Mouse (Mus musculus) G1E (cell line): Measurements from ENCODE around the gene Pdcd7.

Experiments used
- CTCF ChIP-seq: IDR thresholded peaks from 2 replicates; pipeline ENCODE4 v1.5.1; 2012; ENCODE audit warnings: low read depth, low read length, inconsistent platforms, mixed read lengths
- GATA2 ChIP-seq: IDR thresholded peaks from 2 replicates; pipeline ENCODE4 v1.6.1; 2012; ENCODE audit warnings: low read depth, low read length, inconsistent platforms, borderline replicate concordance

- TF ChIP-seq GATA2 (no peak), CTCF (peak; percentile 68)
Measured at GRCm38 (mm10) chr9:65392638-65393364, 46.9 kb downstream of the Pdcd7 start.
